Mouse (Mus musculus) hindbrain, embryonic 15.5 days (tissue): ENCODE results near the gene Lasp1. TPM values are rescaled to one million over a fixed set of nuclear protein-coding genes. Genes with fewer than 3 reads are reported as not detected.

Experiments used
- ATAC-seq: fragments of 200-750 bp; cut with Nextera tagmentation; 2 replicates; pipeline ENCODE4 v1.8.0; 2017; ENCODE audit warnings: low read depth, moderate number of reproducible peaks, moderate TSS enrichment; ENCODE audit not compliant: low FRiP score
- H3K27ac ChIP-seq: fragments of 300-500 bp; sonication (generic); replicated peaks from 2 replicates; pipeline ENCODE4 v1.5.1; 2015; ENCODE audit warnings: mild to moderate bottlenecking, inconsistent platforms
- H3K27me3 ChIP-seq: fragments of 300-500 bp; sonication (generic); 2 replicates; pipeline ENCODE4 v1.6.1; 2015; ENCODE audit warnings: control low read depth, inconsistent platforms
- H3K36me3 ChIP-seq: fragments of 300-500 bp; sonication (generic); 2 replicates; pipeline ENCODE4 v1.6.1; 2015; ENCODE audit warnings: control low read depth, inconsistent platforms
- H3K4me1 ChIP-seq: fragments of 300-500 bp; sonication (generic); replicated peaks from 2 replicates; pipeline ENCODE4 v1.6.1; 2015; ENCODE audit warnings: control low read depth, inconsistent platforms
- H3K4me2 ChIP-seq: fragments of 300-500 bp; sonication (generic); 2 replicates; pipeline ENCODE4 v1.6.1; 2015; ENCODE audit warnings: moderate library complexity, mild to moderate bottlenecking, inconsistent platforms
- H3K4me3 ChIP-seq: fragments of 300-500 bp; sonication (generic); 2 replicates; pipeline ENCODE4 v1.5.1; 2015; ENCODE audit warnings: mild to moderate bottlenecking, inconsistent platforms
- H3K9ac ChIP-seq: fragments of 300-500 bp; sonication (generic); 2 replicates; pipeline ENCODE4 v1.6.1; 2015; ENCODE audit warnings: inconsistent platforms
- H3K9me3 ChIP-seq: fragments of 300-500 bp; sonication (generic); 2 replicates; pipeline ENCODE4 v1.6.1; 2016; ENCODE audit warnings: control low read depth, inconsistent platforms
- WGBS: fragments of 180-500 bp; shearing (Covaris S2); methylation state at CpG from one replicate; pipeline ENCODE4 v1.1.7; 2015; 5-methylcytosine and 5-hydroxymethylcytosine counted together
- polyA plus RNA-seq: library from polyadenylated mRNA; unstranded; fragments of >200 nt; fragmentation: Nextera tagmentation; extraction: Ambion mirVana; gene quantifications from 2 replicates; pipeline ENCODE4 v1.2.1, GENCODE M21; 2015

Gene Lasp1
- polyA plus RNA-seq, 1 experiment from 2014 or later: 173 TPM

DNA sequence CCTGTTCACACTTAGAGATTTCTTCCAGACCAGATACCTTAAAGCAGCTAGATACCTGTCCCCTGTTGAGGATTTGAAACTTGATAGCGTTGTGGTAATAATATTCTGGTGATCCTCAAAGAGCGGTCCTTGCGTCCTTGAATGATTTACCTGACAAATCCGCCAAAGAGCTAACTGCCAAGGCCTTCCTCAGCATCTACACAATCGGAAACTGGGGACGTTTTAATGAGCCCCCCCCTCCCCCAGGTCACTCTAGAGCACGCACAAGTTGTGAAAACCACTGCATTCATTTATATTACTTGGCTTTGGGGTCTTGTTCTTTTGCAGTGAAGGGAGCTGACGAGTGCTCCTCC is 741 bp upstream of the Lasp1 start:
- ATAC-seq: no peak
- Histone ChIP-seq H3K4me3 (peak overlapping the region; percentile 94), H3K9ac (no peak overlapping the region), H3K4me2 (peak overlapping the region; percentile 83), H3K27me3 (no peaks in the 10 kb centered on the region), H3K4me1 (peaks cover 27% of the 10 kb centered on the region), H3K9me3 (no peaks in the 10 kb centered on the region), H3K27ac (peak overlapping the region; percentile 97), H3K36me3 (no peaks in the 10 kb centered on the region)
- WGBS: 35% methylated on average over 8 of the region's 8 CpGs

DNA sequence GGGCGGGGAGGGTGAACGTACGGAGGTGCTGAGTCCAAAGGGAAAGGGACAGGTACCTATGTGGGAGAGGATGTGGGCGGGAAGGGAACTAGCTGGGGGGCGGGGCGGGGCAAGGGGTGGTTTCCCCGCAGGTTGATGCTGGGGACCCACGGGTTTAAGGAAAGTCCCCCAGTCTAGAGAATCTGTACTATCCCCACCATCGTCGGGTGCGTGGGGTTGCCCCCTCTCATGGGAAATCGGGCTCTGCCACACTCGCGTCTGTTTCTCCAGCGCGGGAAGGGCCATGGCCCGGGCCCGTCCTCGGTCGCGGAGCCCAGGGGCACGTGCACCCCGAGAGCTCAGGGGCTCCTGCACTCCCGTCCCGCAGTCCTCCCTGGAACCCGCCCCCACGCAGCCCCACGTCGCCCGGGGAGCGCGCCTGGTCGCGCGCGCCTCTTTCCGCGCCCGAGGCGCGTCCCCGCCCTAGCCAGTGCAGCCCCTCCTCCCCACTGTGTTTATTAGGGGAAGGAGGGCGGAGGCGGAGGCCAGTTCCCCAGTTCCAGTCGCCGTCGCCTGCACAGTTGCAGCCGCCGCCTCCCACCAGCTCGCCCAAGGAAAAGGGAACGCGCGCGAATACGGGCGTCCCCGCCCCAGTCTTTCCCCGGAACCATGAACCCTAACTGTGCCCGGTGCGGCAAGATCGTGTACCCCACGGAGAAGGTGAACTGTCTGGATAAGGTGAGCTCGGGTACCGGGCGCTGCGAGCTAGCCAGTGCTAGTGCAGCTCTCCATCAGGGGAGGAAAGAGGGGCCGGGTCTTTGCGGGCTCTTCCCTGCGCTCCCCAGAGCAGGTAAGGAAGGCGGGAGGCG is 570 bp downstream of the Lasp1 start:
- H3K9me3 ChIP-seq: no peaks in the 10 kb centered on the region
- peak overlapping the region; percentile 97 for H3K9ac ChIP-seq
- peak; percentile 86 for ATAC-seq
- H3K4me1 ChIP-seq: peaks cover 40% of the 10 kb centered on the region
- peak overlapping the region; percentile 83 for H3K4me2 ChIP-seq
- no peaks in the 10 kb centered on the region for H3K27me3 ChIP-seq
- H3K36me3 ChIP-seq: no peaks in the 10 kb centered on the region
- H3K27ac ChIP-seq: peak overlapping the region; percentile 97
- H3K4me3 ChIP-seq: peak overlapping the region; percentile 94
- WGBS: under 1% methylated on average over 59 of the region's 71 CpGs

DNA sequence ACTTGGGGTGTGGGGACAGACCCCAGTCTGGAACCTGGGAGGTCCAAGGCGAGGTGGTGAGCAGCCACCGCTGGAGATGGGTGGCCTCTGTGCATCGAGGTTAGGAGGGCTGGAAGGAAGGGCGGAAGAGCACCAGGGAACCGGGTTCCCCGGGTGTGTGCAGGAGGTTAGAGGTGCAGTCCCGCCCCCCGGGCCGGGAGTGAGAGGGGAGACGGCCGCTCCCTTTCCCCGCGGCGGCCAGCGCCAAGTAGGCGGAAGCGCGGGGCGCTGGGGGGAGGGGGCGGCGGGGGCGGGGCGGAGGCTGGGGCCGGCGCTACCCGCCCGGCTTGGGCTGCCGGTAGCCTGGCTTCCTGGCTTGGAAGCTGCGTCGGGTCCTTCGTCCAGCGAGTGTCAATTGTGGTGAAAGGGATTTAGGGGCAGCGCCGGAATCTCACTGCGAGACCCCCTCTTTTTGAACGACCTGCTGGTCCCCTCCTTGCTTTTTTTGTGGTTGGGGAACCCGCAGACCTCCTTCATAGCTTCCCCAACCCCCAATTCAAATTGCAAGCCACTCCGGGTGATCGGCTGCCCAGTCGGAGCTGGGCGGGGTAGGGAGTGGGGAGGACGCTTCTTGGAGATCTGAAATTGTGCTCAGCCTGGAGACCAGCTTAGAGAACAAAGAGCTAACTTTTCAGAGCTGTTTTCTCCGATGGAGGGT is 1.3 kb downstream of the Lasp1 start:
- peak overlapping the region; percentile 94 for H3K4me3 ChIP-seq
- 0% methylated on average over 20 of the region's 43 CpGs for WGBS
- peak overlapping the region; percentile 97 for H3K9ac ChIP-seq
- H3K27ac ChIP-seq: peak overlapping the region; percentile 97
- H3K9me3 ChIP-seq: no peaks in the 10 kb centered on the region
- no peaks in the 10 kb centered on the region for H3K36me3 ChIP-seq
- ATAC-seq: peak; percentile 52
- H3K27me3 ChIP-seq: no peaks in the 10 kb centered on the region
- H3K4me2 ChIP-seq: peak overlapping the region; percentile 83
- peaks cover 47% of the 10 kb centered on the region for H3K4me1 ChIP-seq

DNA sequence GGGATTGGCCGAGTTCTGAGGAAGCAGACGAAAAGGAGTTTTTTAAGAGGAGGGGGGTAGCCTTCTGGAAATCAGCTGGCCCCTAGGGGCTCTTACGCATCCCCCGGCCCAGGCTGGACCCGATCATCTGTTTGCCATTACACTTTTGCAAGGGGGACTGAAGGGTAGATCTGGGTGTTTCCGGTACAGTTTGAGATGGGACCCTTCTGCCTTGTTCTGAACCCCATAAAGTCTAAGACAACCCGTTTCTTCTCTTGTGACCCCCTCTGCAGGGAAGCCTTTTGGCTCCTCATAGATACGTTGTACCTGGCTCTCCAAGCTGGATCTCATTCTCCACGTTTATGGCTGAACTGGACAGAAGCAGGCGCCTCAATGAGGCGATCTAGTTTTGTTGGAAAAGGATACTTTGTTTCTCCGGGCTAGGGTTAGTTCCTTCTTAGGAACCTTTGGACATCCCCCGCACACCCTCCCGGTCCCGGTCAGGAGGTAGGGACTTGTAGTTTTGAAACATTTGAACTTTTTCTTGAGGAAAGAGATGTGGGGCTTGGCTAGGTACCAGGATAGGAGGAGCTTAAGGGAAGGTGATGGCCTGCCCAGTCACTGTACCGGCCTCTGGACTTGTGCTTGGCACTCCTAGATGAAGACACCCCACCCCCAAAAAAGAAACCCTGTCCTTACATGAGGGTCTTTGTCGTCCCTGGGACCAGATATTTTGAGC is 2.0 kb downstream of the Lasp1 start:
- Histone ChIP-seq H3K36me3 (no peaks in the 10 kb centered on the region), H3K9me3 (no peaks in the 10 kb centered on the region), H3K27ac (peak overlapping the region; percentile 97), H3K27me3 (no peaks in the 10 kb centered on the region), H3K9ac (peak overlapping the region; percentile 97), H3K4me2 (peak overlapping the region; percentile 83), H3K4me3 (peak overlapping the region; percentile 94), H3K4me1 (peaks cover 54% of the 10 kb centered on the region)
- 9% methylated on average over 17 of the region's 17 CpGs for WGBS
- no peak for ATAC-seq

DNA sequence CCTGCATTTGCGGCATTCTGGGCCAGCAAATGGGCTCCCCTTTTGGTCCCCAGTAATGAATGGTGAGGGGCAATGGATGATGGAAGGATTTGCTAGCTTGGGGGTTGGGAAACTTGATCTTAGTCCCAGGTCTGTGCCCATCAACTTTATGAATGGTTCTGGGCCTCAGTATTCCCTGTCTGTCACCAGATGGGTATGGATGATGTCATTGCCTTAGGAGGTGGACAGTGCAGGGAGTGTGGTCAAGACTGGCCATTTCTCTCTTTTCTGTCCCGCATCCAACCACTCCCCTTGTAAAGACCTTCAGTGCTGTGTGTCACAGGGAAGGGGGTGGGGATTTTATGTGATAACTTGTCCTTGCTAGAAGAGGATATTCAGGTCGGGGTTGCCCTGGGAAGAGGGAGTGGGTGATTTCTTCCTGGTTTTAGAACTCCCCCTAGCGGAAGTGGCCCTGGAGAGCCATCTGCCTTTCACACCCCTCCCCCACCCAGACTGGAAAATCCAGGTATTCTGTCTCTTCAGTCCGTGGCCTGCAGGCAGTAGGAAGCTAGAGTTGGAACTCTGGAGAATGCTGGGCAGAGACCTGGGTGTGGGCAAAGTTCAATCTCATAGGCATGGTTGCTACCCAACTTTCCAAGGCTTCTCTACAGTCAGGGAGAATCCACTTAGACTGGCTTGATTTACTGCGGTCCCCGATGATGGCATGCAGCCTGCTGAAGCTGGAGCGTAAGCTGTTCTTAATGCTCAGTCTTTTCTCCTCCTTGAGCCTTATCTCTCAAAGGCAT is 2.8 kb downstream of the Lasp1 start:
- Histone ChIP-seq H3K4me3 (peak overlapping the region; percentile 94), H3K4me2 (peak overlapping the region; percentile 83), H3K9ac (peak overlapping the region; percentile 97), H3K27me3 (no peaks in the 10 kb centered on the region), H3K9me3 (no peaks in the 10 kb centered on the region), H3K36me3 (no peaks in the 10 kb centered on the region), H3K4me1 (peaks cover 62% of the 10 kb centered on the region), H3K27ac (peak overlapping the region; percentile 97)
- ATAC-seq: no peak
- 37% methylated on average over 8 of the region's 8 CpGs for WGBS

DNA sequence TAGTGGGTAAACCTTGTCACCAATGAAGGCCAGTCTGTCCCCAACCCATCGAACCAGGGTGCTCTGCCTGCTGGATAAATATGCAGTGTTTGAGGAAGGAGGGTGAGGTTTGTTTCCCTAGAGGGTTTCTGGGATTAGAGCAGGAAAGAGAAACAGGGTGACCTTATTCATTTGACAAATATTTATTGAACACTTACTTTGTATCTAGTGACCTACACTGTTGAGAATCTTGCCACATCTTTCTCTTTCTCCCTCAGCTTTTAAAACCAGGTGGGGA is 3.3 kb downstream of the Lasp1 start:
- Histone ChIP-seq H3K27me3 (no peaks in the 10 kb centered on the region), H3K4me2 (peak overlapping the region; percentile 83), H3K4me1 (peaks cover 67% of the 10 kb centered on the region), H3K27ac (peak overlapping the region; percentile 97; the same call in 1 of the 2 replicates), H3K4me3 (peak overlapping the region; percentile 94), H3K36me3 (peaks cover 5% of the 10 kb centered on the region; the same call in 1 of the 2 replicates), H3K9me3 (no peaks in the 10 kb centered on the region), H3K9ac (no peak overlapping the region)
- WGBS: 59% methylated on average over 1 of the region's 1 CpGs
- no peak for ATAC-seq

DNA sequence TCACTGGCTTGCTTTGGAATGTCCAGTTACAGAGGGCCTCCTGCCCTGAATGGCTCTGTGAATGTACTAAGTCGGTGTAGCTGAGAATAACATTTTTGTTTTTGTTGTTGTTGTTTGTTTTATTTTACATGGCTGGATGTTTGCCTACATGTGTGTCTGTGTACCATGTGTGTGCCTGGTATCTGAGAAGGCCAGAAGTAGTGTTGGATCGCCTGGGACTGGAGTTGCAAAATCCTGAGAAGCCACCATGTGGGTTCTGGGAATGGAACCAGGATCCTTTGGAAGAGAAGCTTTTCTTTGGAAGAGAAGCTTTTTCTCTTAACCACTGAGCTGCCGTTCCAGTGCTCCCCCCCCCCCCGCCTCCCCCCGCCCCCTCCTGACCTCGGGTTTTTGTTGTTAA is 3.7 kb downstream of the Lasp1 start:
- Histone ChIP-seq H3K9ac (no peak overlapping the region), H3K4me1 (peaks cover 69% of the 10 kb centered on the region), H3K27me3 (no peaks in the 10 kb centered on the region), H3K4me3 (0 out of 2 replicates have a peak overlapping the region, but pooled peaks have one; percentile 94), H3K9me3 (no peaks in the 10 kb centered on the region), H3K27ac (0 out of 2 replicates have a peak overlapping the region, but pooled peaks have one; percentile 97), H3K4me2 (peak overlapping the region; percentile 83), H3K36me3 (peaks cover 8% of the 10 kb centered on the region; the same call in 1 of the 2 replicates)
- 56% methylated on average over 5 of the region's 6 CpGs for WGBS
- ATAC-seq: no peak

DNA sequence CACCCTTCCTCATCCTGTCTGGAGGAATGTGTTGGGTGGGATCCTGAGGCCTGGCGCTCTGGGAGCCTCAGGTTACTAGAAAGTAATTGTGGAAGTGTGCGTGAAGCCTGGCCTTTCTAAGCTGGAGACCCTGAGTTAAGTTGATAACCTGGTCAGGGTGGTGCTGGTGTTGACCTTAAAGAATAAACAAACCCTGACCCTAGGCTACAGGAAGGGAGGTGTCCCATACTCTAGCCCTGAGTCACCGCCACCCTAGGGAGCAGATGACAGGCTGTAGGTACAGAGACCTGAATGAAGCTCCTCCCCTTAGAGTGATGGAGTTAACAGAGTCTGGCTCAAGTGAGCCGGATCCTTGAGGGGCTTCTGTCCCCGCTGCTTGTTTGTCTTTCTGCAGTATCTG is 5.0 kb downstream of the Lasp1 start:
- Histone ChIP-seq H3K27me3 (no peaks in the 10 kb centered on the region), H3K4me2 (no peak overlapping the region), H3K27ac (no peak overlapping the region), H3K36me3 (peaks cover 16% of the 10 kb centered on the region), H3K4me3 (no peak overlapping the region), H3K9me3 (no peaks in the 10 kb centered on the region), H3K4me1 (peaks cover 77% of the 10 kb centered on the region), H3K9ac (no peak overlapping the region)
- 84% methylated on average over 5 of the region's 5 CpGs for WGBS
- ATAC-seq: no peak

DNA sequence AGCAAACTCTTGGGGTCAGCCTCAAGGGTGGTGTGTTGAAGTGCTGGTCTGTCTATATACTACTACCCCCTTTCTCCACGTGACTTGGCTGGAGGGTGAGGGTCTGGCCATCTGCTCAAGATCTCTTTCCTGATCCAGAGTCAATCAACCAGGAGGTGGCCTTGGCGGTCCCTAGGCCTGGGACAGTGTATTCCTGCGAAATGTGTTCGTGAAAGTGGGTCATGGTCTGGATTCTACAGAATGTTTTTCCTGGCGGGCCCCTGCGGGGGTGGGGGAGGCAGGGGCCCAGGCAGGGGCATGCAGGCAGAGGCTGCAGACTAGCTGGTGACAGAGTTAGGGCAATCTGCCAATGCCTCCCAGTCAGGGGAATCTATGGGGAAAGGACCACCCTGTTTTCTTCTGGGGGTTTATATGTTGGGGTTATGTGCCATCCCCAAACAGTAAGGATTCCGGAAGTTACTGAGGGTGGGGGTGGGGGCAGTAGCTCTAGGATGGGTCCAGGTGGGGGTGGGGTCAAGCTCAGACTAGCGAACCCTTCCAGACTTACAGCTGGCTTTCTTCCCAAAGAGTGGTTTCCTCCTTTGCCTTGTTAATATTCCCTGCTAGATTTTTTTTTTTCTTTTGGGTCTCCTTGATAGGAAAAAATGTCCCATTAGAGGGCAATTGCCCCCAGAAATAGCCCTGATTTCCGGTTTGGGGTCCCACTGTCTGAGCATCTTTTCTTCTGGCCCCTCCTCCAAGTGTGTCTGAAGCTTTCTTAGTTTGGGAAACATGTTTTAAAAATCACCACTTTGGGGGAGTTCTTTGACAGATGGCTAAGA is 6.3 kb downstream of the Lasp1 start:
- ATAC-seq: peak; percentile 20; the same call in 1 of the 2 replicates
- Histone ChIP-seq H3K4me1 (peaks cover 88% of the 10 kb centered on the region), H3K9me3 (no peaks in the 10 kb centered on the region), H3K4me3 (no peak overlapping the region), H3K27ac (peak overlapping the region; percentile 47), H3K36me3 (peaks cover 18% of the 10 kb centered on the region), H3K4me2 (peak overlapping the region; percentile 26), H3K9ac (no peak overlapping the region), H3K27me3 (no peaks in the 10 kb centered on the region)
- WGBS: 28% methylated on average over 9 of the region's 9 CpGs

DNA sequence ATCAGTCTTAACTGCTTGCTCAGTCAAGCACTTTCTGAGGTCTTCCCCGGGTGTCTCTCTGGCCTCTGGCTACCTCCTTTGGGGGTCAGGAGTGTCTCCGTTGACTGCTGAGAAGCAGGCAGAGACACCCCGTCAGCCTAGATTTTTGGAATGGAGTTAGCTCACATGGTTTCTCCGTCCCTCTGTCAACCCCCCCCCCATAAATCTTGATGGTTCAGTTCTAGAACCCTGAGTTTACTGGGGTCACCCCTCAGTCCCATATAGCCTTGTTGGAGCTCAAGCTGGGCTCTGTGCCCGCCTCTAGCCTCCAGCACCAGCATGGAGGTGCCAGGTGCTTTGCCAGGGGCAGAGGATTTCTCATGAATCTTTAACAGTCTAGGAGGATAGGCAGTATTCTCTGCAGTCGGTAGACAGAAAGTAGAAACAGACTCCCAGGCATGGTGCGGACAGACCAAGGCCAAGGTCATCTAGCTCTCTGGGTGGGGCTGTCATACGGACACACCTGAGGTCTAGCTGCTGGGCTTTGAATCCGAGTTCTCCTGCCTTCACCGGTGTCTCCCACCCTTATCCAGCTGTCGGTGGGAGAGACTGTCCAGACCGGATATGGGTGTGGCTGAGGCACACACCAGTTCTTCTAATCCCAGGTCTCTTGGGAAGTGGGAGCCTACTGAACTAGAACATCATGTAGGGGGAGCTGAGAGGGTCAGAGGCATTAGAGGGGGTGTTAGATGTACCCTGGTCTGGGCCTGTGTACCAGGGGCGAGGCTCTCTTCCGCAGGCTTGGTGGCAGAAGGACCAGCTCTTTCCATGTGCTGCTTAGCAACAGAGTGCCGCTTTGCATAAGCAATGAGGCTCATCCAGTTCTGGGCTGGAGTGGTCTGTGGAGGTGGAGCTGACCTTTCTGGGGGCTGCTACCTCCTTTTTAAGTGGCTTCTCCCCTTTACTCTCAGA is 7.1 kb downstream of the Lasp1 start:
- 0 out of 2 replicates have a peak overlapping the region, but pooled peaks have one; percentile 4 for H3K9ac ChIP-seq
- H3K27ac ChIP-seq: peak overlapping the region; percentile 47
- H3K36me3 ChIP-seq: peaks cover 18% of the 10 kb centered on the region
- H3K4me1 ChIP-seq: peaks cover 95% of the 10 kb centered on the region
- no peaks in the 10 kb centered on the region for H3K27me3 ChIP-seq
- no peaks in the 10 kb centered on the region for H3K9me3 ChIP-seq
- H3K4me2 ChIP-seq: peak overlapping the region; percentile 26
- WGBS: 29% methylated on average over 15 of the region's 15 CpGs
- 0 out of 2 replicates have a peak overlapping the region, but pooled peaks have one; percentile 3 for H3K4me3 ChIP-seq
- peak; percentile 54 for ATAC-seq
